Mouse (Mus musculus) induced T-regulatory cell, adult 2 months (primary cell): ENCODE measurements around the gene Hipk3.

Experiments
- DNase-seq: peaks from one replicate; pipeline ENCODE4 v3.0.0-alpha.2; 2012; ENCODE audit warnings: low read depth

Gene Hipk3

GRCm38 (mm10) chr2:104471161-104471560 is 23.1 kb downstream of the Hipk3 start:
- DNase-seq, result no peak

- no peak for DNase-seq
Observed at GRCm38 (mm10) chr2:104470536-104470935, 23.7 kb downstream of the Hipk3 start.

- DNase-seq, result no peak
Observed at GRCm38 (mm10) chr2:104468419-104468818, 25.8 kb downstream of the Hipk3 start.

- DNase-seq, result no peak
Observed at GRCm38 (mm10) chr2:104466908-104467616, 27.2 kb downstream of the Hipk3 start.

- DNase-seq, result no peak
Observed at GRCm38 (mm10) chr2:104465639-104466430, 28.4 kb downstream of the Hipk3 start.

- no peak for DNase-seq
Observed at GRCm38 (mm10) chr2:104460021-104460420, 34.2 kb downstream of the Hipk3 start.

GRCm38 (mm10) chr2:104458569-104459332 is 35.5 kb downstream of the Hipk3 start:
- peak; percentile 29 for DNase-seq

GRCm38 (mm10) chr2:104457106-104457505 is 37.1 kb downstream of the Hipk3 start:
- no peak for DNase-seq

GRCm38 (mm10) chr2:104450685-104451084 is 43.6 kb downstream of the Hipk3 start:
- DNase-seq, result no peak

GRCm38 (mm10) chr2:104449191-104449590 is 45.1 kb downstream of the Hipk3 start:
- no peak for DNase-seq

GRCm38 (mm10) chr2:104448201-104448600 is 46.0 kb downstream of the Hipk3 start:
- DNase-seq, result no peak

GRCm38 (mm10) chr2:104446016-104446415 is 48.2 kb downstream of the Hipk3 start:
- no peak for DNase-seq

- peak; percentile 72 for DNase-seq
Observed at GRCm38 (mm10) chr2:104444776-104445175, 49.5 kb downstream of the Hipk3 start.

GRCm38 (mm10) chr2:104442341-104442740 is 51.9 kb downstream of the Hipk3 start:
- no peak for DNase-seq

- DNase-seq, result no peak
Observed at GRCm38 (mm10) chr2:104436226-104436625, 58.0 kb downstream of the Hipk3 start.

- no peak for DNase-seq
Observed at GRCm38 (mm10) chr2:104431067-104431466, 63.2 kb downstream of the Hipk3 start.

- DNase-seq, result no peak
Observed at GRCm38 (mm10) chr2:104430566-104430965, 63.7 kb downstream of the Hipk3 start.

GRCm38 (mm10) chr2:104426112-104426511 is 68.1 kb downstream of the Hipk3 start:
- no peak for DNase-seq

- DNase-seq, result peak; percentile 69
Observed at GRCm38 (mm10) chr2:104422230-104422629, 72.0 kb downstream of the Hipk3 start.

GRCm38 (mm10) chr2:104420805-104421204 is 73.4 kb downstream of the Hipk3 start:
- DNase-seq, result no peak

GRCm38 (mm10) chr2:104419999-104420398 is 74.2 kb downstream of the Hipk3 start:
- no peak for DNase-seq

- no peak for DNase-seq
Observed at GRCm38 (mm10) chr2:104419411-104419810, 74.8 kb downstream of the Hipk3 start.

- no peak for DNase-seq
Observed at GRCm38 (mm10) chr2:104413011-104413410, 81.2 kb downstream of the Hipk3 start.
